Mouse (Mus musculus) testis, postnatal 14 days (tissue): Measurements from ENCODE around the gene Pik3r2.
A peak's percentile ranks its signal among the peaks of the same experiment; 100 is the strongest.

ENCODE experiments used
- DNase-seq: peaks from one replicate; pipeline ENCODE4 v3.0.0; 2021; ENCODE audit warnings: low spot score

Gene Pik3r2

DNA sequence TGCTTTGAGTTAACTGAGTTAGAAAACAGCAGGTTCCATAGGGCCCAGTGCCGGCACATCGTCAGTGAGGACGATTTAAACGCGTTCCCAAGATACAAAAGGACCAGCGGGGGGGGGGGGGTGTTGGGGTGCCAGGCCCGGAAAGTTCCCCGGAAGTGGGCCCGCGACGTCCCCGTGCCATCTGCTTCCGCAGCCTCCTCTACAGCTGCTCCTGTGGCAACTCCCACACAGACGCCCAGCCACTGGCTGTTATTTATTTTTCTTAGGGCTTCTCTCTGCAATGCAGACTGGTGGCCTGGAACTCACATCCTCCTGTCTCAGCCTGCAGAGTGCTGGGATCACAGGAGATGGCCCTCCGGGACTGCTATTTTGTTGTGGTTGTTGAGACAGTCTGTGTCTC is 24.6 kb upstream of the Pik3r2 start:
- DNase-seq = no peak

DNA sequence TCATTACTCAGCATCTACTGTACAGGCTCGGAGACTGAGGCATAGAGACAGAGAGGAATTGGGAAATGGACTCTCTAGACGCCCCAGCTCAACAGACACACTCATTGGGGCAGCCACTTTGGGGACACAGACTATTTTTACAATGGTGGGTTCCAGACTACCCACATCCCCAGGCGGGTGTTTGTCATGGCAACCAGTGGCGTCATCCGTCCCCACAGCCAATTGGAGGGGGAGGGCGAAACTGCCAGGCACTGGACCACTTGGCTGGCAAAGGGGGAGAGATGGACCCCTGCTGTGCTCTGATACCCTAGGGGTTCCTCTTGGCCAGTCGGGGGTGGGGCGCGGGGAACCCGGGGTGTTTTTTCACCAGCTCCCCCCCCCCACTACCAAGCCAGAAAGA is 24.1 kb upstream of the Pik3r2 start:
- DNase-seq = no peak

DNA sequence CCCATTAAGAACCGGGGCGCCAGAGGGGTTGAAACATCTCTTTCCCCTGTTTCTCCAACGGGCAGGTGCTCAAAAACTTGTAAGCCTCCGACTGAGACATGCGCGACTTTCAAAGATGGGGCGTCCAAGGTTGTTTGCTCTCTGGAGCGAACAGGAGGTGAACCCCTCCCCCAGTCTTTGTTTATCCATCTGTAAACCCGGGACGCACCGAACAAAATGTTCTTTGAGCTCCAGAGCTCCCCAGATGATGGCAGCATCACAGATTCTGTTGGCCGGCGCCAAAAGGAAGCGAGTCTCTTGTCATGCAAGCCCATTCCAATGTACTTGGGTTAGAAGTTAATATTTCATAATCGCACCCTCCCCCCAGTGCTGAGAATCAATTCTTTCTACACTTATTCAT is 21.8 kb upstream of the Pik3r2 start:
- peak; percentile 70 for DNase-seq

DNA sequence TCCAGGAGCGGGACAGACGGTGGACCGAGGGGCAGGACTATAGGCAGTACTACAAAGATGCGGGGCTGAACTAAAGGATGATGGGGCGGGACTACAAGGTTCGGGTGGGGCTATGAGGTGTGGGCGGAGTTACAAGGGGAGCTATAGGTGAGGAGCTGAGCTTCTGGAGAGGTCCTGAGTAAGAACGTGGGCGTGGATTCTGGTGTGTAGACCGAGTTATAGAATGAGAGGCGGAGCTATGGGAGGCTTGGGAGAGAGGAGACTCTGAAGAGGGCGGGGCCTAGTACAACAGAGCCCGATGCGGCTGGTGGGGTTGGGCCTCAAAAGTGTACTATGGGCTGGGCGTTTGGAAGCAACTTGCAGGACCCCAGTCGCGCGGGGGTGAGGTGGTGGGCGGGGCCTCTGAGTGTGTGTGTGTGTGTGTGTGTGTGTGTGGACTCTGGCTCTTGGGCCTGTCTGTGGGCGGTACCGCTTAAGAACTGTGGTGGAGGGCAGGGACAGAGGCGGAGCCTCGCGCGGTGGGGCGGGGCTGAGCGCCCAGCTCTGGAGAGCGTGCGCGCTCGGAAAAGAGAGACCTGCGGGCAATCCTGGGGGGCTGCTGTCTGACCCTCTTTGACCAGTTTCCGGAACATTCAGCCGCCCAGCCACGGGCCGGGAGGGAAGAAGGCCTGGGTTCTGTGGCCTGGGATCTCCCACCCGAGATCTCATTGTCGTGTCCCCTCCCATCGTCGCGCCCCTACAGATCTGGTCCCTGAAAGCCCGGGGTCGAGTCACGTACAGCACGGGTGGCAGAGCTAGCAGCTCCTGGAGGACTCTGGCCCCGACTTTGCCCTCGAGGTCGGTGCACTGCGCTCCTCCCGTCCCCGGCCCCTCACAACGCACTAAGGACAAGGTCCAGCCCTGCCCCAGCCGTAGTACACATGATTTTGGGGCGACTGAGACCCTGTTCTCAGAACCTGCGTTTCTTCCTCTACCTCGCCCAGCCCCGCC is 20.9 kb upstream of the Pik3r2 start:
- peak; percentile 88 for DNase-seq

DNA sequence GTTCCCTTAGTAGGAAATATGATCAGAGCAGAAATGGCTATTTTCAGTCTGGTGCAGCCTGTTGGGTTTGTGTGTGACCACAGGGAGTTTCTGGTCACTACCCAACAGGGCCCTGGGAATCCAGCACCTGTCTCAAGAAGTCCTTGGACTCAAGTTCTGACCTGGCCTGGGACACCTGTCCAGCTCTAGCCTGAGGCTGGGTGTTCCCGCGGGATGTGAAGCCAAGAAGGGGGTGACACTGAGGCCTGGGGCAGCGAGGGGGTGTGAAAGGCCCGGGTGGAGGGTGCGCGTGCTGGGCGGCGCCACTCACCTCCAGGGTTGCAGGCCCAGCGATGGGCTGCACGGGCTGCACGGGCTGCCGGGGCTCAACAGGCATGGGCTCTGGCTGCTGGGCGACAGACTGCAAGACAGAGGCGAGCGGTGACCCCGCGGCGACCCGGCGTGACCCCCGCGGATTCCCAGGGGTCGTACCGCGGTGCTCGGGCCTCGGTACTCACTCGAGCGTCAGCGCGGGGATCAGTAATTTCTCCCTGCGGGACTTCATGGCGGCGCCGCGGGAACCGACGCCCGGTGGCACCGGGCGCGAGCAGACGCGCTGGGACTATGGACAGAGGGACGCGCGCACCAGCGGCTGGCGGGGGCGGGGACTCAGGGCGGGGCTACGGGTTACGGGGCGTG is 20.0 kb upstream of the Pik3r2 start:
- DNase-seq = no peak

- no peak for DNase-seq
Observed at GRCm38 (mm10) chr8:70795370-70795769, 18.9 kb upstream of the Pik3r2 start.

- DNase-seq = no peak
Observed at GRCm38 (mm10) chr8:70794215-70794614, 17.7 kb upstream of the Pik3r2 start.

GRCm38 (mm10) chr8:70792700-70793099 is 16.2 kb upstream of the Pik3r2 start:
- DNase-seq = peak; percentile 84

DNA sequence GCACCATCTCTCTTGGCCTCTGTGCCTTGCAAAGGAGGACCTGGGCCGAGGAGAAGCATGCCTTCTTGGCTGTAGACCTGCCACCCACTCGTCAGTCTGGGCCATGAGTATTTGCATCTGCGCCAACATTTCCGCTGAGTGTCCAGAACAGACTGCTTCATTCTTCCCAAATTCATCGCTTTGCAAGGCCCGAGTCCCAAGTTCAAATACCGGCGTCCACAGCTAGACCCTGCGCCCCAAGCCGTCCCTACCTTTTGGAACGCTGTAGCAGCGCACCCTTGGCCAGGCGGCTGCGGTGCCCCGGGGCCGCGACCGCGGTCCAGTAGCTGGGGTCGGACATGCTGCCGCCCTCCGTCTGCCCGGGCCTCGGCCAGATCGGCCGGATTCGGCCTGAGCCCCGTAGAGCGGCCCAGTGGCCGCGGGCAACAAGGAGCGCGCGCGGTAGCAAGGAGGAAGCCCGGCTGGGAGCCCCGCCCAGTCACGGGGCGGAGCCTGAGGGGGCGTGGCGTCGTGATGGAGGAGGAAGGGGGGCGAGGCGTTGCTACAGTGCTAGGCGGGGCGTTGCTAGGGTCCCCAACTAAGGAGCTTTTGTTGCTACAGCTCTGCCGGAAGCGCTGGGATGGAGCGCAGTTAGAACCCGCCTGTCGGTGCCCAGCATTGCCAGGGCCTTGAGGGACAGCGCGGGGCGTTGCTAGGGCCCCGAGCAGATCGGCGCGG is 15.6 kb upstream of the Pik3r2 start:
- DNase-seq = peak; percentile 95

- no peak for DNase-seq
Observed at GRCm38 (mm10) chr8:70791294-70791701, 14.8 kb upstream of the Pik3r2 start.

DNA sequence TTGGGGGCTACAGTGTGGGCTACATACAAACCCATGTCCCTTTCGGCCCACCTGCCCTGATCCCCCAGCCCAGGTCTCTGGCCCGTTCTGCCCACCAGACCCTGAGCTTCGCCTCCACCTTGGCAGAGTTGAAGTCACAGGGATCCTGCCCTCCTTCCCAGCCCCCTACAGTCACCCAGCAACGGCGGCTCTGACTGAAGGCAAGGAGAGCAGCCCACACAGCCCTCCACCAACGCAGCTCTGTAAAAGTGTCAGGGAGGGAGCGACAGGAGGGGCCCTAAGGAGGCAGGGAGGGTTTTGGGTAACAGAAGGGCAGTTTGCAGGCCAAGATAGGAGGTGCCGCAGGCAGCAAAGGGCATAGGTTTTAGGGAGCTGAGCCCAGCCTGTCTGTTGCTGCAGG is 14.3 kb upstream of the Pik3r2 start:
- no peak for DNase-seq

DNA sequence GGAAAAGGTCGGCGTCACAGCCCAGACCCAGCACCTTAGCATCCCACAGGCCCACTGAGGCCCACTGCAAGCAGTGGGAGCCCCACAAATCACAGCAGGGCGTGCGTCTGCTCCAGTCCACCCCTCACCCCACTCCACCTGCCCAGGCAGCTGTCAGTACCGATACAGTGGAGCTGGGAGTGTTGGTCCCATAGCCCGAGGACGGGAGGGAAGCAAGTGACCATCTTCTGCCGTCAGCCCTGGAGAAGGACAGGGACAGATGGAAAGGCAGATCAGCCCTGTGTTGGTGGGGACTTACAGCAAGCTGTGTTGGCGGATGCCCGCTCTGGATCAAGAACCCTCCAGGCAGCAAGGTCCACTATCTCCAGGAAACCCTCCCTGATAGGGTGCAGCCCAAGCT is 12.5 kb upstream of the Pik3r2 start:
- DNase-seq = no peak

GRCm38 (mm10) chr8:70787941-70788667 is 11.6 kb upstream of the Pik3r2 start:
- DNase-seq = peak; percentile 86

- DNase-seq = no peak
Observed at GRCm38 (mm10) chr8:70787051-70787445, 10.5 kb upstream of the Pik3r2 start.

GRCm38 (mm10) chr8:70786291-70787050 is 10.0 kb upstream of the Pik3r2 start:
- DNase-seq = no peak

DNA sequence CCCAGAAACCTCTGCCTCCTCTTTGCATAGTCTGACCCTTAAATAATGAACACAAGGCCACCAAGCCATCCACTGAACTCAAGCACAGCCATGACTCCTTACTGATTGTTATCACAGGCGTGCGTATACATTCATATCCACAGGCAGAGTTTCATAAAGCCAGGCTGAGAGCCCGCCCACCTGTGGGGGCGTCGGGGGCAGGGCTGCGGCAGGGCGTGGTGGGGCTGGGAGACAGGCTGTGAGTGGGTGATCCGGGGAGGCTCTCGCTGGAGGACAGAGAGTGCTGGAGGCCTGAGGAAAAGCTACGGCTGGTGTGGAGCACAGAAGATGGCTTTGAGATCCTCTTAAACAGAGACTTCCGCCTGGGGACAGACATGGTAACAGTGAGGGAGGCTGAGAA is 3.6 kb upstream of the Pik3r2 start:
- DNase-seq = no peak

DNA sequence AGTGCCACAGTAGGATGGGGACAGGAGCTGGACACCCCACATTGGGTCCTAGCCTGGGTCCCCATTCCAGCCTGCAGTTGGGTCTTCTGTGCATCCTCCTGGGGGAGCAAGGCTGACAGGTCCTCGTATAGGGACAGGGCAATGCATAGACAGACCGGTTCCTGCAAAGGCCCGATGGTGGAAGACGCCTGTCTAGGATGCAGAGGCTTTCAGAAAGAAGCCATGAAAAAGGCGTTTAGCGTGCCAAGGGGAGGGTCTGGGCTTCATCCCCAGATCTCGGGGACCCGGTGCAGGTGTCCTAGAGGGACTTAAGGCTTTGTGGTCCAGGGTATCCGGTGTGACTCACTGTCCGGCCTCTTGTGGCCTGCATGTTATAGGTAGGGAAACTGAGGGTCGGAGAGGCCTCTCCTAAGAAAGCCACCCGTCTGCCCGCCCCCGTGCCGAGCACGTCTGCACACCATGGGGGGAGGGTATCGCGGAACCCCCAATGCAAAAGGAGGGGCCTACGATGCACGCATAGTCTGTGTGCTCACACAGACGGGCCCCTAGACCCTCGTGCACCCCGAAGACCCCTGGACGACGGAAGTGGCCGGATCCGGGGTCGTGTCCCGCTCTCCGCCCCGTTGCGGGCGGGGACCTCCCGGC is 540 bp downstream of the Pik3r2 start:
- DNase-seq = no peak

DNA sequence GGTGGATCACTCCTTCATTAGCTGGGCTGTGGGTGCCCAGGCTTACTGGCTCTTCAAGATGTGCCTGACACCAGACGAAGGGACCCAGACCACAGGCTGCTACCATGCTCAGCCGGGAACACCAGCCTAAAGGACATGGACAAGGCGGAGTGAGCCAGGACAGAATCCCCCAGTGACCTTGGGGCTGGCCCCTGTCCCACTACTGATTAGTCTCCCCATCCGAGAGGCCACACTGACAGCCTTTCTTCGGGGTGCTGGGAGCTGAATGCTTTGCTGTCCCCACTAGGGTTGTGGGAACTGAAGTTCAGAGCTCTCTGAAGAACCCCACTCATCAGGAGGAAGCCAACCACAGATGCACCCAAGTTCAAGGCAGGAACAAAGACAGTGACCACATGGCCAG is 1.3 kb downstream of the Pik3r2 start:
- no peak for DNase-seq

- peak; percentile 14 for DNase-seq
Observed at GRCm38 (mm10) chr8:70774740-70775139, 1.8 kb downstream of the Pik3r2 start.

DNA sequence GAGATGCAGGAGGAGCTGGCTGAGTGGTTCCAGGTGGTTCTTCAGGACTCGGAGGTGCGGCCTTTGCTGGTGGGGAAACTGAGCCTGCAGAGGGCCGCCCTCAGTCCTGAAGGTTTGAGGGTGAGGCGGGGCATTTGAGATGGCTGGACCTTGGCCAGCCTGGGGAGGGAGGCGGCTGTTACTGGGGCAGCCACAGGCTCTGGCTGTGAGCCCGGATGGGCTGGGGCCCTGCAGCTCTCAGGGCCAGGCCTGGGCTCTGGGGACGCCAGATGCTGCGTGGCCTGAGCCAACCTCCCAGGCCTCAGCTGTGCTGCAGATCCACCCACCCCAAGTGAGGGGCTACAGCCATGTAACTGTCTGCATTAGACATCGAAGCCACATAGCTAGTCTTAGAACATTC is 2.7 kb downstream of the Pik3r2 start:
- DNase-seq = peak; percentile 77

DNA sequence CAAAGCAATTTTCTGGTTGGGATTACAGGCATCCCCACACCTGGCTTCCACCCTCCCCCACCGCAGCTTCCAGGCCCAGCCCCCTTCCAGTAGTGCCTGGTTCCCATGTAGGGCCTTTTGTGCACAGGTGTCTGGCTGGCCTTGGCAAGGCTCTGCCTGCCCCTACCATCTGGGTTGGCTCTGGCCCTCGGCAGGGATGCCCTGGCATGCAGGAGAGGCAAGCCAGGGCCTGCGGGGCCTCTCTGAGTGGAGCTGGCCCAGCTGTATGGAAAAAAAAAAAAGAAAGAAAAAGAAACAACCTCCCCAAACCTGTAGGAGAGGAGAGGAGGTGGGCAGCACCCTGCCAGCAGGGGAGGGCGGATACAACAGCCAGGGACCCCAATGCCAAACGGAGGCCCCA is 3.1 kb downstream of the Pik3r2 start:
- DNase-seq = no peak
